In genomic region chr2:63513554-63514226, GRCm38 (mm10) we compare ENCODE assay signal across 10 mouse cellular contexts.
DNase-seq lines count a peak whose midpoint lies in the region; TF ChIP-seq lines count a peak whose summit lies in the region.
"Had no signal": no experiment of that assay in that cellular context is flagged by ENCODE, and none has a peak within 500 bp of the region (broad histone marks: within the 10 kb centered on the region; RNA-seq: fewer than 3 reads in every experiment).

No protein-coding gene starts in this region.

- H3K9me3 ChIP-seq in CH12.LX (replicated peaks; ENCODE audit: low read length), result no peaks in the 10 kb centered on the region
- H3K9me3 ChIP-seq: hindbrain, embryonic 15.5 days; limb, embryonic 12.5 days had no signal

- in situ Hi-C loops in CH12.LX (cut with MboI; ENCODE audit: low pct_ligation_motif_present, low pct_unique_long_range_greater_than_20kb, low sequenced_read_pairs), result no loop called here

- dilution Hi-C loops in CH12.LX (cut with MboI; ENCODE audit: extremely low pct_ligation_motif_present, extremely low pct_unique_long_range_greater_than_20kb, low sequenced_read_pairs), result no loop called here

- no peaks in the 10 kb centered on the region for H3K4me1 ChIP-seq in CH12.LX (ENCODE audit: control insufficient read depth in 1 of 2, insufficient read depth in 2 of 2)
- H3K4me1 ChIP-seq: hindbrain, embryonic 15.5 days; limb, embryonic 12.5 days had no signal

- peak in 1 of 2 experiments; percentile 59; a peak in 2 of 4 replicates for TF ChIP-seq CTCF in CH12.LX (conservative IDR thresholded peaks at IDR 0.05 in 1 of 2, IDR thresholded peaks at IDR 0.05 in 1 of 2; ENCODE audit: low read depth in 2 of 2, low read length in 2 of 2)

- no peak for TF ChIP-seq EP300 in CH12.LX (IDR thresholded peaks at IDR 0.05; ENCODE audit: low read length)

- TF ChIP-seq RAD21 in CH12.LX (IDR thresholded peaks at IDR 0.05; ENCODE audit: low read depth, low read length), result peak; percentile 70

- peak; percentile 30 to 50 for DNase-seq in cerebellum, postnatal 14 days
- DNase-seq in cerebellum, adult 9-10 months, result no peak
- DNase-seq in layer of hippocampus, adult 9-10 months (ENCODE audit: low spot score), result peak; percentile 36
- DNase-seq in layer of hippocampus, adult 8-10 months (ENCODE audit: low spot score in 2 of 2), result no peak
- DNase-seq in CH12.LX (ENCODE audit: extremely low read depth), result peak; percentile 32
- peak; percentile 19 for DNase-seq in embryo, embryonic 11.5 days (ENCODE audit: low read depth, low spot score)
- no peak for DNase-seq in urinary bladder, postnatal 10 days (ENCODE audit: low spot score)
- DNase-seq in cerebellum, postnatal 25 days, result no peak

- no peak overlapping the region for H3K27ac ChIP-seq in CH12.LX (ENCODE audit: insufficient read depth, low read depth)
- H3K27ac ChIP-seq: hindbrain, embryonic 15.5 days; limb, embryonic 12.5 days had no signal

- H3K27me3 ChIP-seq in CH12.LX (replicated peaks), result no peaks in the 10 kb centered on the region
- H3K27me3 ChIP-seq: hindbrain, embryonic 15.5 days; limb, embryonic 12.5 days had no signal

- H3K4me2 ChIP-seq in CH12.LX (ENCODE audit: insufficient read depth, low read depth, poor library complexity, severe bottlenecking), result no peak overlapping the region
- H3K4me2 ChIP-seq: hindbrain, embryonic 15.5 days; limb, embryonic 12.5 days had no signal

- no peak overlapping the region for H3K9ac ChIP-seq in CH12.LX (ENCODE audit: insufficient read depth, low read depth)
- H3K9ac ChIP-seq: hindbrain, embryonic 15.5 days; limb, embryonic 12.5 days had no signal

- H3K36me3 ChIP-seq in CH12.LX (replicated peaks in 1 of 2; ENCODE audit: control insufficient read depth in 1 of 2, insufficient read depth in 1 of 2, low read length in 1 of 2), result no peaks in the 10 kb centered on the region
- H3K36me3 ChIP-seq: hindbrain, embryonic 15.5 days; limb, embryonic 12.5 days had no signal

- no peaks in the 10 kb centered on the region for H3K79me2 ChIP-seq in CH12.LX (replicated peaks; ENCODE audit: control insufficient read depth, extremely low read depth, insufficient read depth, poor library complexity, severe bottlenecking)

- H3K4me3 ChIP-seq in CH12.LX (replicated peaks in 1 of 3; ENCODE audit: low read depth in 2 of 3, low read length in 2 of 3, poor library complexity in 1 of 3), result no peak overlapping the region
- H3K4me3 ChIP-seq: hindbrain, embryonic 15.5 days; limb, embryonic 12.5 days had no signal

- no peak for TF ChIP-seq POLR2A in CH12.LX (IDR thresholded peaks at IDR 0.05; ENCODE audit: low read depth, low read length)

TF ChIP-seq in CH12.LX, 34 proteins besides CTCF, POLR2A, EP300 and RAD21:
- no peak for TF ChIP-seq TBP (conservative IDR thresholded peaks at IDR 0.05; ENCODE audit: low read depth, low read length)
- no peak for TF ChIP-seq HCFC1 (IDR thresholded peaks at IDR 0.05; ENCODE audit: low read depth, low read length)
- TF ChIP-seq ZNF384 (IDR thresholded peaks at IDR 0.05; ENCODE audit: low read depth, low read length), result no peak
- no peak for TF ChIP-seq MXI1 (IDR thresholded peaks at IDR 0.05; ENCODE audit: low read depth, low read length)
- peak; percentile 33 for TF ChIP-seq SMC3 (IDR thresholded peaks at IDR 0.05; ENCODE audit: low read depth, low read length)

Comparison
In these comparisons a context has a peak if more than half of its experiments do, and no peak if none do; other contexts are left out.
1. DNase-seq: peak in cerebellum, postnatal 14 days (2 of 2), layer of hippocampus, adult 9-10 months (single experiment), CH12.LX (single experiment) and embryo, embryonic 11.5 days (single experiment); none in cerebellum, adult 9-10 months (single experiment), layer of hippocampus, adult 8-10 months (0 of 2), urinary bladder, postnatal 10 days (single experiment) and cerebellum, postnatal 25 days (0 of 2).